Mouse (Mus musculus) CH12.LX (cell line): Measurements from ENCODE around the gene Ces1a.

Experiments
- CTCF ChIP-seq, 2 experiments: IDR thresholded peaks in 1 of 2; conservative IDR thresholded peaks in 1 of 2; 2 replicates each; pipeline ENCODE4 v1.5.1; 2011 to 2012; ENCODE audit warnings: low read depth in 2 of 2, low read length in 2 of 2, improper control_type of control experiment in 1 of 2, inconsistent platforms in 1 of 2, mild to moderate bottlenecking in 1 of 2, moderate library complexity in 1 of 2
- E2F4 ChIP-seq: IDR thresholded peaks from 2 replicates; pipeline ENCODE4 v1.6.1; 2011; ENCODE audit warnings: low read depth, low read length, improper control_type of control experiment; ENCODE audit not compliant: insufficient replicate concordance
- HCFC1 ChIP-seq: IDR thresholded peaks from 2 replicates; pipeline ENCODE4 v1.6.1; 2012; ENCODE audit warnings: low read depth, mild to moderate bottlenecking, inconsistent platforms, low read length, improper control_type of control experiment
- JUND ChIP-seq: conservative IDR thresholded peaks from 2 replicates; pipeline ENCODE4 v1.6.1; 2011; ENCODE audit warnings: low read depth, low read length, improper control_type of control experiment
- MAZ ChIP-seq: IDR thresholded peaks from 2 replicates; pipeline ENCODE4 v1.6.1; 2012; ENCODE audit warnings: low read depth, mild to moderate bottlenecking, inconsistent platforms, low read length, improper control_type of control experiment, moderate library complexity
- MEF2A ChIP-seq: IDR thresholded peaks from 2 replicates; pipeline ENCODE4 v1.6.1; 2014; ENCODE audit warnings: low read depth, mild to moderate bottlenecking, inconsistent platforms, low read length, improper control_type of control experiment, borderline replicate concordance
- NRF1 ChIP-seq: IDR thresholded peaks from 2 replicates; pipeline ENCODE4 v1.6.1; 2014; ENCODE audit warnings: low read depth, mild to moderate bottlenecking, inconsistent platforms, low read length, improper control_type of control experiment, moderate library complexity
- POLR2A ChIP-seq: IDR thresholded peaks from 2 replicates; pipeline ENCODE4 v1.6.1; 2011; ENCODE audit warnings: low read depth, mild to moderate bottlenecking, improper control_type of control experiment, low read length
- POLR2AphosphoS2 ChIP-seq: IDR thresholded peaks from 2 replicates; pipeline ENCODE4 v1.6.1; 2011; ENCODE audit warnings: low read depth, low read length, improper control_type of control experiment
- UBTF ChIP-seq: IDR thresholded peaks from 2 replicates; pipeline ENCODE4 v1.6.1; 2012; ENCODE audit warnings: low read depth, mild to moderate bottlenecking, inconsistent platforms, low read length, improper control_type of control experiment, moderate library complexity
- USF2 ChIP-seq: conservative IDR thresholded peaks from 2 replicates; pipeline ENCODE4 v1.6.1; 2011; ENCODE audit warnings: low read depth, low read length, improper control_type of control experiment

- TF ChIP-seq POLR2A = no peak
- TF ChIP-seq MAZ = no peak
- no peak for TF ChIP-seq MEF2A
- TF ChIP-seq POLR2AphosphoS2 = no peak
- TF ChIP-seq UBTF = no peak
- TF ChIP-seq NRF1 = no peak
- TF ChIP-seq HCFC1 = no peak
- no peak for TF ChIP-seq USF2
- TF ChIP-seq JUND = no peak
- TF ChIP-seq E2F4 = no peak
- TF ChIP-seq CTCF (conservative IDR thresholded peaks at IDR 0.05 in 1 of 2, IDR thresholded peaks at IDR 0.05 in 1 of 2; ENCODE audit: low read depth in 2 of 2, low read length in 2 of 2) = no peak
These were observed 771 bp upstream of the Ces1a start for GRCm38 (mm10) chr8:93048510-93049416.
